Mouse (Mus musculus): ENCODE results near the gene Dnase1l3. TPM values are rescaled to one million over a fixed set of nuclear protein-coding genes. Genes with fewer than 3 reads are reported as not detected.

Gene Dnase1l3
- polyA plus RNA-seq, 1 experiment from 2014 or later, result 0.04 TPM

DNA sequence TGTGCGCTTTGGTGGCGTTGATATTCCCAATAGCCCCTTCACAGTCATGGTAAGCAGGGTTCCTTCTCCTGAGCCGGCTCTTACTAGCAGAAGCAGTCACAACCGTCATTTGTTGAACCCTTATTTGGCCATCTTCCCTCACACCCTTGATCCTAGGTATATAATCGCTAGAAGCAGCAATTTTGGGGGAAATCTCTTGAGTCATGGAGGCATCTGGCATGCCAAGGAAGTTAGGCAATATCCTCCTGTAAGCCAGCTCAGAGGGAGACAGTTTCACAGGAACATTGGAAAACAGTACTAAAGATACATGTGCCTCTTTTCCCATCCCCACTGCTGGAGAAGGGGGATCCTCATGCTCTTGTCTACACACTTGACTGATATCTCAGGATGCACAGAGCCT, 75.1 kb downstream of the Dnase1l3 start:
- no peaks in the 10 kb centered on the region for H3K9me3 ChIP-seq
- ATAC-seq (ENCODE audit: low FRiP score, low read depth), result no peak
- no peak overlapping the region for H3K9ac ChIP-seq
- WGBS, result 95% methylated on average over 5 of the region's 5 CpGs
- peaks cover 81% of the 10 kb centered on the region for H3K36me3 ChIP-seq
- H3K27me3 ChIP-seq, result no peaks in the 10 kb centered on the region
- no peak overlapping the region for H3K27ac ChIP-seq (replicated peaks)
- no peak overlapping the region for H3K4me3 ChIP-seq
- H3K4me2 ChIP-seq, result no peak overlapping the region
- H3K4me1 ChIP-seq (replicated peaks), result no peaks in the 10 kb centered on the region

DNA sequence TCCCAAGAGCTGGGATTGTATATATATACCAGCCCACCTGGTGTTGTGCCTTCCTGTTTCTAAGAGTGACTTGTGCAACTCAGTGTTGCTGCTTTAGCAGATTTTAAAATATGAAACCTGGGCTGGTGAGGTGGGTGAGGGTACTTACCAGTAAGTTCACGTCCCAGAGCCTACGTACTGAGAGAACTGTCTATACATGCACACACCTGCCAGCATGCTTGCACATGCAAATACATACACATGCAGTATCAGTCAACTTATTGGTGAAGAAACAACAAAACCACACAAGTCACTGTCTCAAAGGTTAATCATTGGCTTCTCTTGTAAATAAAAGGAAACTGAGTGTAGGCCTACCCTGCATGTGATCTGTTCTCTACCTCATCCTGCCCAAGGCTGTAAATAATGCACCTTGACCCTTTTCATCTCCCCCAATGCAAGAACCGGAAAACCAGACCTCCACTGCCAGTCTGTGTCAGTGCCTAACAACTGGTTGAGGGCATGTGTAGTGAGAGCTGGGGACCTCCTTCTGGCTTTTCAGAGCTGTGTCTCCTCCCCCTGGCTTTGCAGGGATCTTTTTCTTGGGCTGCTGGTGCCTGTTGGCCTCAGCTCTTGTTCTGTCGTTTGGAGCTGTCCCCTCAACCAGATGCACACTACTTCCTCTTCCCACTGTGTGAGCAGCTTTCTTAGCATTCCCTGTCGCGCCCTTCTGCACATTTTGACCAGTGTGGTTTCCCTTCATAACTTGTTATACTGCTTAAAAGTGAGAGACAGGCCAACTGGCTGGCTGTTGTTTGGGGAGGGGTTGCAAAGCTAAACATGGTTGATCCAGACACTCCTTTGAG, 76.0 kb downstream of the Dnase1l3 start:
- Histone ChIP-seq H3K27me3 (no peaks in the 10 kb centered on the region), H3K9me3 (no peaks in the 10 kb centered on the region), H3K27ac (replicated peaks) (no peak overlapping the region), H3K4me2 (no peak overlapping the region), H3K4me3 (no peak overlapping the region), H3K4me1 (replicated peaks) (no peaks in the 10 kb centered on the region), H3K36me3 (peaks cover 74% of the 10 kb centered on the region), H3K9ac (no peak overlapping the region)
- 84% methylated on average over 6 of the region's 6 CpGs for WGBS
- ATAC-seq (ENCODE audit: low FRiP score, low read depth), result no peak

Other genes starting within 250 kb of the Dnase1l3 start
- 0.49 and 0.52 TPM in 2 replicates for gene Gm26661, start 203.0 kb downstream of the Dnase1l3 start, polyA plus RNA-seq (2015; fragmentation: Nextera tagmentation; extraction: Ambion mirVana)
- 7.8 and 22.5 TPM in 2 replicates for gene Flnb, start 176.6 kb downstream of the Dnase1l3 start, polyA plus RNA-seq (2015; fragmentation: Nextera tagmentation; extraction: Ambion mirVana)
- not detected in 2 replicates for gene Gm45521, start 37.3 kb downstream of the Dnase1l3 start, polyA plus RNA-seq (2015; fragmentation: Nextera tagmentation; extraction: Ambion mirVana)
- gene Abhd6, start 8.3 kb upstream of the Dnase1l3 start, polyA plus RNA-seq (2015; fragmentation: Nextera tagmentation; extraction: Ambion mirVana), result 34.5 and 36.1 TPM in 2 replicates
- gene Rpp14, start 85.8 kb upstream of the Dnase1l3 start, polyA plus RNA-seq (2015; fragmentation: Nextera tagmentation; extraction: Ambion mirVana), result 46.6 and 47.4 TPM in 2 replicates
- gene Pxk, start 103.6 kb upstream of the Dnase1l3 start, polyA plus RNA-seq (2015; fragmentation: Nextera tagmentation; extraction: Ambion mirVana), result 67.0 and 69.9 TPM in 2 replicates
- gene Pdhb, start 178.5 kb upstream of the Dnase1l3 start, polyA plus RNA-seq (2015; fragmentation: Nextera tagmentation; extraction: Ambion mirVana), result 248 and 260 TPM in 2 replicates
- 20.8 and 22.2 TPM in 2 replicates for gene Kctd6, start 219.6 kb upstream of the Dnase1l3 start, polyA plus RNA-seq (2015; fragmentation: Nextera tagmentation; extraction: Ambion mirVana)

All from hindbrain, embryonic 15.5 days (tissue).